Mouse (Mus musculus) CD4-positive, CD25-positive, alpha-beta regulatory T cell, adult 4 months (primary cell): ENCODE results near the gene Fam43a. TPM values are rescaled to one million over a fixed set of nuclear protein-coding genes. Genes with fewer than 3 reads are reported as not detected.

Experiments used
- ATAC-seq: one replicate; pipeline ENCODE4 v1.8.0; 2017
- polyA plus RNA-seq, 2 experiments: library from polyadenylated mRNA; unstranded; fragments of 100-300 nt; shearing (Covaris generic); gene quantifications; one replicate each; pipeline ENCODE4 v1.2.1; 2017

The Fam43a gene
- polyA plus RNA-seq, 2 experiments from 2014 or later, result 0.91 TPM; not detected in 1

DNA sequence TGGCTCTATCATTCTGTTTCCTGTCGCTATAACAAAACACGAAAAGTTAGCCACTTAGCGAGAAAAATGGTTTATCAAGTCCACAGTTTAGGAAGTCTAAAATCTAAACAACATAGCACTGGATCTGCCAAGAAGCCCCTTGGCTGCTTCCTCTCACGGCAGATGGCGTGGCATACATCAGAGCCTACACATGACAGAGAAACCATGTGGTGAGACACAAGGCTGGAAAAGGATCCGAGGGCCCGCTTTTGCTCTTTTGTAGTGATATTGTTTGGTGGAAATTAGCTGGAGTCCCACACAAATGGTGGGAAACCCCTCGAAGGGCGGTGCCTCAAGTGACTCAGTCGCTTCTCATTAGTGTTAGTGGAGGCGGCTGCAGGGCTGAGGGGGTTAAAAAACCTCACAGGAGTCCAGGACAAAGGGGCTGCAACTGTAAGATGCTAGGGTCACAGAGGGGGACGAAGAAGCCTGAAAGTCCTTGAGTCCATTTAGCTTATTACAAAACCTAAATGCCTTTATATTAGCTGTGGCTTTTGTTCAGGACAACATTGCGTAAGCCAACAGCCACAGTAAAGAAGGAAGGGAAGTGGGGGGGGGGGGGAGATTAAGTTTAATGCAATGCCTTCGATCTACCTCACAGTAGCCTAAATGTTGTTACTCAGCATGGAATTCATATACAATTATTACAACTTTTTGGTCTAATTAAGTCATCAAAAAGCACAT lies 3.5 kb upstream of the Fam43a start:
- ATAC-seq, result no peak

GRCm38 (mm10) chr16:30596959-30597681 lies 2.4 kb upstream of the Fam43a start:
- ATAC-seq, result peak; percentile 60

DNA sequence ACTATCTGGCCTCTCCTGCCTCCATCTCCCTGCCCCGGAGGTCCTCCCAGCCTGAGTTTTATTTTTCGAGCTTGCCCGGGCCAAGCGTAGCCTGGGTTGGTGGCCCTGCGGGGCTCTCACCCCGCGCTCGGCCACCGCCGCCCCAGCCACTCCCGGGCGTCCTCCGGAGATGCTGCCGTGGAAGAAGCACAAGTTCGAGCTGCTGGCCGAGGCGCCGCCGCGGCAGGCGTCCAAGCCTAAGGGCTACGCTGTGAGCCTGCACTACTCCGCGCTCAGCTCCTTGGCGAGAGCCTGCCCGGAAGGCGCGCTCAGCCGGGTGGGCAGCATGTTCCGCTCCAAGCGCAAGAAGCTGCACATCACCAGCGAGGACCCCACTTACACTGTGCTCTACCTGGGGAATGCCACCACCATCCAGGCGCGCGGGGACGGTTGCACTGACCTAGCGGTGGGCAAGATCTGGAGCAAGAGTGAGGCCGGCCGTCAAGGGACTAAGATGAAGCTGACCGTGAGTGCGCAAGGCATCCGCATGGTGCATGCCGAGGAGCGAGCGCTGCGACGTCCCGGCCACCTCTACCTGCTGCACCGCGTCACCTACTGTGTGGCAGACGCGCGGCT lies 1.0 kb downstream of the Fam43a start:
- no peak for ATAC-seq

GRCm38 (mm10) chr16:30601046-30601832 lies 1.7 kb downstream of the Fam43a start:
- ATAC-seq, result no peak

- no peak for ATAC-seq
Measured at GRCm38 (mm10) chr16:30601946-30602345, 2.4 kb downstream of the Fam43a start.

GRCm38 (mm10) chr16:30602684-30603530 lies 3.4 kb downstream of the Fam43a start:
- ATAC-seq, result no peak

DNA sequence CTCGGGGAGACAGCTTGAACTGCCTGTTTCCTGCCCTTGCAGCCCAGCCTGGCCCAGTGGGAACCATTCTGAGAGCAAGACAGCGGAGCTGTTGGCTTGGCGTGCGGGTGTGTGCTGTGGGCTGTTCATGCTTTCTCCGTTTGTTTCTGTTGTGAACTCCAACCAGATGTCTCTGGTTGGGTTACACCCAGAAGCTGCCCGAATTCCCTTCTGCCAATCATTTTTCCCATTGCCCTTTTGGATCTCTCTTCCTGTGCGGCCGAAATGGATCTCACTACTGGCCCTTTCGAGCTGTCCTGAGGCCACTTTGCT lies 4.0 kb downstream of the Fam43a start:
- no peak for ATAC-seq

GRCm38 (mm10) chr16:30604061-30604806 lies 4.7 kb downstream of the Fam43a start:
- no peak for ATAC-seq

- no peak for ATAC-seq
Measured at GRCm38 (mm10) chr16:30604807-30605137, 5.2 kb downstream of the Fam43a start.

DNA sequence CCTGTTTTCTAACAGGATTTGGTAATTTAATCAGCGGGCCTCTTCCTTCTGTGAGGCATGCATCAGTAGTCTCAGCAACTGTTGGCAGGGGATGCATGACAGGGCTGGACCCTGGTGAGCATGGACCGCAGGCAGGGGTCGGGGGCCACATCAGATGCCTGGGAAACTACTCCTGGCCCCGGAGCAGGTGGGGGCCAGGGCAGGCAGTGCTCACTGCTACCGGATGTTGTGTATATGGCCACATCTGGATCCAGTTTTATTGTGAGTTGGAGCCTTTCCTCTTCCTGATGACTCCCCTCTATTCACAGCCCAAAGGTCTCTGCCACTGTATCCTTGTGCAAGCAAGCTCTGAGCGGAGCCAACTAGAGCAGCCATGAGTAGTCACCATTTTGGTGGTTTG lies 6.0 kb downstream of the Fam43a start:
- ATAC-seq, result no peak

DNA sequence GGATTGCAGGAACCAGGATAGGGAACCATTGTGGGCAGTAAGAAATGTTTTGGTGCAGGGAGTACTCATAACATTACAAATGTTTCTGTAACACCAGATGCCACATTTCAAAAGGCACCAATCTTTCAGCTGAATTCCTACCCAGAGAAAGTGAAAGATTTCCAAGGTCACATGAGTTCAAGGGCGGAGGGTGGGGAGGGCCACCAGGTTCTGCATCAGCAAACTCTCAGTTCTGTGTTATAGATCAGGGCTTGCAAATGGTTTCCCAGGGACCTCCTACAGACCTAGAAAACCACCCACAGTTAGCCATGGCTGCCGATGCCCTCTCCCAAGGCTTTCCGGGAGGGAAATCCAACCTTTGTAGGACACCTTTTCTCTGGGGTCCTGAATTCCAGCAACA lies 8.3 kb downstream of the Fam43a start:
- no peak for ATAC-seq

DNA sequence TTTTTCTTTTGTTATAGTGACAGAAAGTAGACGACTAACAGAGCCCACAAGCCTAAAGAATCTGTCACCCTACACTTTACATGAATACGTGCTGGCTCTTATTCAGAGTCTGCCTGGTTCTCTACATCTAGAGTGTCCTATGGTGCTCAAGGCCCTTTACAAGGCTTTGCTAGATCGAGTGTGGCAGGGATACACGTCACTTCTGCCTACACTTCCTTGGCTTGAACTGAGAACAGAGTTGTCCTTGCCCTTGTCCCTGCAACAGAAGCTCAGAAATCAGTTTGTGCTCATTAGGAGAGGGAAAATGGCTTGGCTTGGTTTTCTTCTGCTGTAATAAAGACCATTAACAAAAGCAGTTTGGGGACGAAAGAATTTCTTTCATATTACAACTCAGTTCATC lies 11.8 kb downstream of the Fam43a start:
- no peak for ATAC-seq

DNA sequence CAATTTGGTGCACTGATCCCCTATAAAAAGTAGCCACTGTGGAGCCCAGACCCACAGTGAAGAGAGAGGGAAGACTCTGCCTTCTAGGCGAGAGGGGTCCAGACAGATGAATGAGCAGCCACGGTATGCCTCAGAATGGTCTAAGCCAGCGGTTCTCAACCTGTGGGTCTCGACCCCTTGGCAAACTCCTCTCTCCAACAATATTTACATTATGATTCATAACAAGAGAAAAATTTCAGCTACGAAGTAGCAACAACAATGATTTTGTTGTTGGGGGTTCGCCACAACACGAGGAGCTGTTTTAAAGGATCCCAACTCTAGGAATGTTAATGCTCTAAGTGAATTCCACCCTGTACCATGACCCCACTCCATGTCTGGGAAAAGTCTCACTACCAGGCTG lies 13.6 kb downstream of the Fam43a start:
- ATAC-seq, result no peak

- ATAC-seq, result no peak
Measured at GRCm38 (mm10) chr16:30614122-30614521, 14.6 kb downstream of the Fam43a start.

- ATAC-seq, result no peak
Measured at GRCm38 (mm10) chr16:30614705-30615317, 15.3 kb downstream of the Fam43a start.

- no peak for ATAC-seq
Measured at GRCm38 (mm10) chr16:30616281-30616680, 16.8 kb downstream of the Fam43a start.

GRCm38 (mm10) chr16:30623645-30624044 lies 24.1 kb downstream of the Fam43a start:
- peak; percentile 77 for ATAC-seq

DNA sequence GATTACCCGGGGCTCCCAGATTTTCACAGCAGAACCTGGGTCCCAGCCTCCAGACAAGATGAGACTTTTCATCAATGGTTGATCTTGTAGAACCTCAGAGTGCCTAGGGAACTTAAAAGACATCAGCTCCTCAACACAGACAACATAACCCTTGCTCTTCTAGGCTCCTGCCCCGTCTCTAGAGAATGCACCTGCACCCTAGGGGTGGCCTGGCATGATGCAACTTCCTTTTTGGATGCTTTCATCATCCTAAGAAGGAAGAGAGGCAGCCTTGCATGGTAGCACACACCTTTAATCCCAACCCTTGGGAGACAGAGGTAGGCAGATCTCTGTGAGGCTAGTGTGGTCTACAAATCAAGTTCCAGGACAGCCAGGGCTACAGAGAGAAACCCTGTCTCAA lies 25.1 kb downstream of the Fam43a start:
- ATAC-seq, result no peak

DNA sequence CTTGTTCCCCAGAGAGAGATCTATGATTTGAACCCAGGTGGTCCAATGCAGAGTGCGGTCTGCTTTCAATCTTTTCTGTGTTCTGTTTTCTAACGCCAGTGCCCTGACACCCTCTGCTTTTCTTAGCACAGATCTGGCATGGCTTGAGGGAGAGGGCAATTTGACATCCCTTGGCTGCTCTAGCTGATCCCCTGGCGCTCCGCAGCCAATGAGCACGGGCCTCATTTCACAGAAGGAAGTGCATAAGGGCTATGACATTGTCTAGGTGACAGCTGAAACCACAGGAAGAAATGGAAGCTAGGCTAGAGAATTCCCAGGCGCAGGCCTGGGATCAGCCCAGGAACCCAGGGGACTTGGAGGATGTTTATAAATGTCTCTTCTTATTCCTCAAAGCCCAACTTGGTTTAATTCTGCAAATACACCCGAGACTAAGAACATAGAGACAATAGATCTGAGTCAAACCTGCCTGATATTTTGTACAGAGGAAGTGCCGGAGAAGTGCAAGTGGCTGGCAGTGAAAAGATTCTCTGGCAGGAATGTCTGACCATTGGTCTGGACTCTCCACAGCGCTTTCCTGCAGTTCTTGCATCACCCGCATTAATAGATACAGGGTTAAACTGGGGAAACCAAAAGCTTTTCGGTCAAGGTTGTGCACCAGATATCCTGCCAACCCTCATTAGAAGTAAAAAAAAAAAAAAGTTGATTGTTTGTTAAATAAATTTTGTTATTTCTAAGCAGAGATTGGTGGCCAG lies 28.2 kb downstream of the Fam43a start:
- ATAC-seq, result no peak

- no peak for ATAC-seq
Measured at GRCm38 (mm10) chr16:30628401-30628800, 28.9 kb downstream of the Fam43a start.
